Mouse (Mus musculus) testis, adult 2 months (tissue): ENCODE measurements around the gene Rptor.

Experiments used
- CTCF ChIP-seq: fragments of 200-500 bp; IDR thresholded peaks from 2 replicates; pipeline ENCODE4 v1.5.1; 2012; ENCODE audit warnings: low read depth, mild to moderate bottlenecking, inconsistent platforms, low read length, moderate library complexity; ENCODE audit not compliant: control insufficient read depth, insufficient read depth, insufficient replicate concordance
- POLR2A ChIP-seq: fragments of 200-500 bp; IDR thresholded peaks from 2 replicates; pipeline ENCODE4 v1.6.1; 2012; ENCODE audit warnings: low read depth, mild to moderate bottlenecking, inconsistent platforms, low read length, moderate library complexity; ENCODE audit not compliant: control insufficient read depth

GRCm38 (mm10) chr11:119709239-119709638 is 106.5 kb downstream of the Rptor start:
- no peak for TF ChIP-seq POLR2A
- TF ChIP-seq CTCF, result no peak
